In genomic region chr2:92076086-92076692, GRCm38 (mm10) we compare ENCODE assay signal across 21 mouse cellular contexts. TPM values are rescaled to one million over a fixed set of nuclear protein-coding genes. Genes with fewer than 3 reads are reported as not detected.
DNase-seq lines count a peak whose midpoint lies in the region; ATAC-seq and TF ChIP-seq lines count a peak whose summit lies in the region.
"Had no signal": no experiment of that assay in that cellular context is flagged by ENCODE, and none has a peak within 500 bp of the region (broad histone marks: within the 10 kb centered on the region; RNA-seq: fewer than 3 reads in every experiment).

No protein-coding gene starts in this region.

- intact Hi-C loops in left cerebral cortex, postnatal 14 days (cut with DNase I), result no loop called here

- H3K9me3 ChIP-seq in hindbrain, embryonic 16.5 days (ENCODE audit: control insufficient read depth, low read length), result no peaks in the 10 kb centered on the region
- H3K9me3 ChIP-seq in hindbrain, embryonic 10.5 days, result no peaks in the 10 kb centered on the region
- H3K9me3 ChIP-seq: embryonic facial prominence, embryonic 10.5 days; forebrain, embryonic 12.5 days; G1E; hindbrain, embryonic 13.5 days; intestine, embryonic 15.5 days; limb, embryonic 15.5 days; midbrain, embryonic 12.5 days had no signal

- no peak for TF ChIP-seq POLR2A in testis, adult 2 months (IDR thresholded peaks at IDR 0.05; ENCODE audit: control insufficient read depth, low read depth, low read length)

- H3K36me3 ChIP-seq in hindbrain, embryonic 16.5 days (ENCODE audit: control insufficient read depth, insufficient read depth, low read length), result no peaks in the 10 kb centered on the region
- no peaks in the 10 kb centered on the region for H3K36me3 ChIP-seq in hindbrain, embryonic 10.5 days
- no peaks in the 10 kb centered on the region for H3K36me3 ChIP-seq in testis, adult 2 months (ENCODE audit: control insufficient read depth, insufficient read depth, low read length)
- H3K36me3 ChIP-seq: embryonic facial prominence, embryonic 10.5 days; forebrain, embryonic 12.5 days; G1E; hindbrain, embryonic 13.5 days; intestine, embryonic 15.5 days; limb, embryonic 15.5 days; midbrain, embryonic 12.5 days had no signal

- ATAC-seq in hindbrain, embryonic 16.5 days, result 0 out of 2 replicates have a peak, but pooled peaks have one; percentile 17
- ATAC-seq: intestine, embryonic 15.5 days; lung, postnatal 0 days had no signal

- no peak overlapping the region for H3K27ac ChIP-seq in hindbrain, embryonic 16.5 days (ENCODE audit: low read depth, low read length)
- no peak overlapping the region for H3K27ac ChIP-seq in hindbrain, embryonic 10.5 days
- no peak overlapping the region for H3K27ac ChIP-seq in testis, adult 2 months (ENCODE audit: control insufficient read depth, insufficient read depth, low read depth, low read length)
- H3K27ac ChIP-seq: embryonic facial prominence, embryonic 10.5 days; forebrain, embryonic 12.5 days; hindbrain, embryonic 13.5 days; intestine, embryonic 15.5 days; limb, embryonic 15.5 days; midbrain, embryonic 12.5 days had no signal

- WGBS in hindbrain, embryonic 16.5 days, result 75% methylated on average over 13 of the region's 13 CpGs
- WGBS in hindbrain, embryonic 10.5 days, result 80% methylated on average over 13 of the region's 13 CpGs

- H3K9ac ChIP-seq in hindbrain, embryonic 16.5 days (ENCODE audit: low read depth, low read length), result no peak overlapping the region
- H3K9ac ChIP-seq: forebrain, embryonic 12.5 days; hindbrain, embryonic 13.5 days; intestine, embryonic 15.5 days; limb, embryonic 15.5 days; midbrain, embryonic 12.5 days had no signal

- H3K4me2 ChIP-seq in hindbrain, embryonic 16.5 days (ENCODE audit: low read length), result no peak overlapping the region
- H3K4me2 ChIP-seq: forebrain, embryonic 12.5 days; heart, embryonic 11.5 days; hindbrain, embryonic 13.5 days; intestine, embryonic 15.5 days; limb, embryonic 15.5 days; midbrain, embryonic 12.5 days had no signal

- no peak for DNase-seq in hindbrain, embryonic 10.5 days (ENCODE audit: low spot score)
- no peak for DNase-seq in testis, postnatal 14 days (ENCODE audit: low spot score)
- peak; percentile 87 for DNase-seq in cerebellum, adult 9-11 months
- peak; percentile 5 for DNase-seq in retina, postnatal 7 days (ENCODE audit: low read depth, low spot score)
- no peak for DNase-seq in c-Kit-positive CD71-positive TER-119-positive erythroid progenitor cells, embryonic 14.5 days (ENCODE audit: low spot score)
- DNase-seq in left cerebral cortex, postnatal 14 days (ENCODE audit: low spot score in 2 of 2), result no peak
- DNase-seq: heart, postnatal 10 days; kidney, postnatal 4 days; right cerebral cortex, postnatal 4 days had no signal

- H3K27me3 ChIP-seq in hindbrain, embryonic 16.5 days (replicated peaks; ENCODE audit: control insufficient read depth, insufficient read depth, low read length), result no peaks in the 10 kb centered on the region
- H3K27me3 ChIP-seq in hindbrain, embryonic 10.5 days (ENCODE audit: insufficient read depth, poor library complexity, severe bottlenecking), result 0 out of 2 replicates have a peak, but pooled peaks cover 5% of the 10 kb centered on the region
- H3K27me3 ChIP-seq in testis, adult 2 months (ENCODE audit: control insufficient read depth, insufficient read depth, low read length), result no peaks in the 10 kb centered on the region
- H3K27me3 ChIP-seq: forebrain, embryonic 12.5 days; hindbrain, embryonic 13.5 days; intestine, embryonic 15.5 days; limb, embryonic 15.5 days; midbrain, embryonic 12.5 days had no signal

- no peaks in the 10 kb centered on the region for H3K4me1 ChIP-seq in hindbrain, embryonic 16.5 days (ENCODE audit: control insufficient read depth, insufficient read depth, low read depth, low read length)
- peaks cover 6% of the 10 kb centered on the region for H3K4me1 ChIP-seq in hindbrain, embryonic 10.5 days (replicated peaks)
- peaks cover 4% of the 10 kb centered on the region for H3K4me1 ChIP-seq in testis, adult 2 months (ENCODE audit: control insufficient read depth, insufficient read depth, low read length)
- H3K4me1 ChIP-seq: embryonic facial prominence, embryonic 10.5 days; forebrain, embryonic 12.5 days; hindbrain, embryonic 13.5 days; intestine, embryonic 15.5 days; limb, embryonic 15.5 days; midbrain, embryonic 12.5 days had no signal

- no peak overlapping the region for H3K4me3 ChIP-seq in hindbrain, embryonic 16.5 days (ENCODE audit: low read length)
- no peak overlapping the region for H3K4me3 ChIP-seq in hindbrain, embryonic 10.5 days
- H3K4me3 ChIP-seq in testis, adult 2 months (ENCODE audit: control insufficient read depth, low read depth, low read length), result peak overlapping the region; percentile 27; the same call in 1 of the 2 replicates
- H3K4me3 ChIP-seq: embryonic facial prominence, embryonic 10.5 days; forebrain, embryonic 12.5 days; hindbrain, embryonic 13.5 days; intestine, embryonic 15.5 days; limb, embryonic 15.5 days; midbrain, embryonic 12.5 days; myocyte had no signal

- no peak for TF ChIP-seq CTCF in testis, adult 2 months (IDR thresholded peaks at IDR 0.05; ENCODE audit: control insufficient read depth, insufficient read depth, insufficient replicate concordance, low read depth, low read length)

RNA-seq across cellular contexts. Expression of gene Phf21a, which starts 16.7 kb away (rescaled TPM):
- 30.6 and 34.9 TPM in 2 replicates for polyA plus RNA-seq in hindbrain, embryonic 16.5 days (2015; fragmentation: Nextera tagmentation; extraction: Ambion mirVana)
- polyA plus RNA-seq in hindbrain, embryonic 10.5 days (2016; fragmentation: Nextera tagmentation; extraction: Ambion mirVana), result 35.3 and 38.1 TPM in 2 replicates
- polyA plus RNA-seq in testis, adult 2 months (2012; rRNA removed), result 68.2 and 78.4 TPM in 2 replicates
- 10 to 100 TPM; 64.5 to 73.9 TPM for total RNA-seq in left cerebral cortex, postnatal 14 days (2021)

RNA-seq across cellular contexts. Expression of gene Creb3l1, which starts 51.9 kb away (rescaled TPM):
- polyA plus RNA-seq in hindbrain, embryonic 16.5 days (2015; fragmentation: Nextera tagmentation; extraction: Ambion mirVana), result 2.7 and 4.0 TPM in 2 replicates
- 1.00 and 1.9 TPM in 2 replicates for polyA plus RNA-seq in hindbrain, embryonic 10.5 days (2016; fragmentation: Nextera tagmentation; extraction: Ambion mirVana)
- polyA plus RNA-seq in testis, adult 2 months (2012; rRNA removed), result 2.6 and 3.1 TPM in 2 replicates
- 1 to 10 TPM; 3.9 to 6.0 TPM for total RNA-seq in left cerebral cortex, postnatal 14 days (2021)

Comparison
In these comparisons a context has a peak if more than half of its experiments do, and no peak if none do; other contexts are left out.
1. DNase-seq: peak in cerebellum, adult 9-11 months (single experiment) and retina, postnatal 7 days (single experiment); none in hindbrain, embryonic 10.5 days (single experiment), testis, postnatal 14 days (single experiment), c-Kit-positive CD71-positive TER-119-positive erythroid progenitor cells, embryonic 14.5 days (single experiment) and left cerebral cortex, postnatal 14 days (0 of 2).